Mouse (Mus musculus): ENCODE measurements around the gene Ubac2. TPM values are rescaled to one million over a fixed set of nuclear protein-coding genes. Genes with fewer than 3 reads are reported as not detected.

The Ubac2 gene
- total RNA-seq, 2 experiments from 2014 or later = 34.1 to 34.7 TPM

DNA sequence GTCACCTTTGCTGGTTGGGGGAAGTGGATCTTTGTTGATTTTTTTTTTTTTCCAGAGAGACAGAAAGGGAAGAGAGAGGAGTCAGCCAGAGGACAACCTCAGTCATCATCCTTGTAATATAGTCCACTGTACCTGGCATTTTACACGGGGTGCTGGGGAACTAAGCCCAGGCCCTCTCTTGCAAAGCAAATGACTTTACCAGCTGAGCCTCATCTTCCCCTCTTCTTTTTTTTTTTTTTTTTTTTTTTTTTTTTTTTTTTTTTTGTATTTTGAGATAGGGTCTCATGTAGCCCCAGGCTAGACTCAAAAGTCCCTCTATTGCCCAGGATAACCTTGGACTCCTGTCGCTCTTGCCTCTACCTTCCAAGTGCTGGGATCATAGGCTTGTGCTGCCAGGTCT, 141.0 kb downstream of the Ubac2 start:
- DNase-seq (ENCODE audit: low spot score in 2 of 2) = no peak
- intact Hi-C loops (cut with DNase I) = no loop called here

DNA sequence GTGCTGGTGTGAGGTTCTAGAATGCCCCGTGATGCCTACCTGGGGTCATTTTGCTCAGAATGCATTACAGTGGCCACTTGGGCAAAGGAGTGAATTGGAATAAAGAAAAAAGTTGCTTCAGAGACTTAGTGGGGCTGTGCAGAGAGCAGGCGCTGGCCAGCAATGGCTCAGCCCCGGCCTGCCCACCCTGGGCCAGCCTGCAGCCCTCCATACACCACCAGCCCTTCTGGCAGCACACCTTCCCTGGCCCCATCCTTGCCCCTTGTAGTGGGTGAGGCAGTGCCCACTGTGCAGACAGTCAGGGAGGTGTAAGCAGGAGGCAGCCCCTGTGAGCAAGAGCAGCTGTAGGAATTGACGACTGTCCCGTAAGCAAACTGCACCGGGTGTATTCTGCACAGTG, 142.1 kb downstream of the Ubac2 start:
- no peak for DNase-seq (ENCODE audit: low spot score in 2 of 2)
- intact Hi-C loops (cut with DNase I) = no loop called here

DNA sequence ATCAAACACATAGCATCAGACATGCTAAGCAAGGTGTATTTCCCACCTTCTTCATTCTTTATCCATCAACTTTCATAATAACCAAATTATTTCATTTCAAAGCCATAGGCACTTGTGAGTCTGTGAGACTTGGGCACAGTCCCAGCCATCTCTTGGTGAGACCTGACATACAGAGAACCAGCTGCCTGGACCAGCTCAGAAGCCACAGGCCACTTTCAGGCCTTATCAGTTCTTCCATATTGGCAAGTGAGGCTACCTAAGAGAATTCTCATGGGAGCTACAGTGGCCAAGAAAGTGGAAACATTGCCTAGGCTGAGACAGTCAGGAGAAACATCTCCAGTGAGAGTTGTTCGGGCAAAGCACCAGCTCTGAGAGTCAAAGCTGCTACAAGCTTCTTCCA, 144.6 kb downstream of the Ubac2 start:
- no peak for DNase-seq (ENCODE audit: low spot score in 2 of 2)
- intact Hi-C loops (cut with DNase I) = no loop called here

DNA sequence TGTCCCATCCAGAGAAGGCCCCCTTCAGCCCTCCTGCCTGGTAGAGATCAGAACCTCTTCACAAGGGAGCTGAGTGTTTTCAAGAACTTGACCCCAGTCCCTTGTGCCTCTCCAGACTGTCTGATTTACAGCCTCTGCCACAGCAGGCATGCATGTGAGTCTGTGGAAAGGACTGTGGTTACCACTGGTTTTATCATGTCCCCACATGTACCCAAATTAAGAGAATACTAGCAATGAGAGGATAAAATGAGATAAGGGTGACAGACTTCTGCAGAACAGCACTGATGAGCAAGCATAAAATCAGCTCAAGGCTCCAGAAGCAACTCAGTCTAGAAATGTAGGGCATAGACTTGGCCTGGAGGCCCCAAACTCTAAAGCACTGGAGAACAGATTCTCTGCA, 145.5 kb downstream of the Ubac2 start:
- intact Hi-C loops (cut with DNase I) = no loop called here
- DNase-seq (ENCODE audit: low spot score in 2 of 2) = no peak

DNA sequence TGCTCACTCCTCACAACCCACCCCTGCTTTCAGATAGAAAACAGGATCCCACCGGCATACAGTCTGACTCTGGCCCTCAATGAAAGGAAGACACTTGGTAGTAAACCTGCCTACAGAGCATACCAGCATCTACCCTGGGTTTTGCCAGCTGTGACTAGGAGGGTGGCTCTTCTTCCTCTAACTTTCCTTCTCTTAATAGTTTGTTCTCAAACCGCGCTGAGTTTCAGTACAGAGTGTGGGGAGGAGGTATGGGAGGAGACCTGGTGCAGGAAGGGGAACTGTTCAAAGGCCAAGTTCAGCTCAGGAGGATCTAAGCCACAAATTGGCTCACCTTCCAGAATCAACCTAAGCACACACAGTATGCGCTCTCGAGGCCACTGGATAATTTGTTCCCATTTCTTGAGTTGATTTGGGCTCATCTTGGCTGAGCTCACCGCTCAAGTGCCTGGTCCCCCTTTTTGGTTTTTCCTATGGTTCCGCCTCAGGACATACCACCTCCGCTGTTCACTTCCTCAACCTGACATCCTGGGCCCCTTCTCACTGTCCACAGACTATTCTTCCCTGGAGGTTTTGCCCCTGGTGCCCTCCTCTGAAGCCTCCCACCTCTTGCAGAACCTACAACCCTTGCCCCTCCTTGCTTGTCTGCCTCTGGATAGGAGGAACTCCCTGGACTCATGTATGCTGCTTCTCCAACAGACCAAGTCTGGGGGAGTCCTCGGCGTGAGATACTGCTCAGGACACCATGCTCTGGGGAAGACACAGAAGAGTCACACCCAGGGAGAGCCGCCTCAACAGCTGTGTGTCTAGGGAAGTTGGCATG, 150.7 kb downstream of the Ubac2 start:
- no peak for DNase-seq (ENCODE audit: low spot score in 2 of 2)

DNA sequence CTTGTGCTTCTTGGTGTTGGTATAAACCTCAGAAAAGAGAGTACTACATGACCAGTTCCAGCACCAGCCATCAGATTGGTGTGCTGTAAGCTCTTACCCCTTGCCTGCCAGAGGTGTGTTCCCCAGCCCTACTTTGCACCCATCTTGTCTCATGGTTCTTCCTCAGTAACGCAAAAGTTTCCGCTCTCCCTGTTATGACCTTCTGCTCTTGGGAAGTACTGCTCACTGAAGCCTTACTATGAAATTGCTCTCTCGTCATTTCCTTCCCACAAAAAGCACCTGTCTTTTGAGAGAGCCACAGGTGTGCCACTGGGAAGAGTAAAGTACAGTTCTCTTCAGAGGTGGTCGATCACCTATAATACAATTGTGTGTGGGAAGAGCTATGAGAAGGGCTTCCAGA, 151.4 kb downstream of the Ubac2 start:
- no peak for DNase-seq (ENCODE audit: low spot score in 2 of 2)
- intact Hi-C loops (cut with DNase I) = no loop called here

More for the DNA sequence above, 150.7 kb downstream of the Ubac2 start:
- intact Hi-C loops (cut with DNase I) = no loop called here

DNA sequence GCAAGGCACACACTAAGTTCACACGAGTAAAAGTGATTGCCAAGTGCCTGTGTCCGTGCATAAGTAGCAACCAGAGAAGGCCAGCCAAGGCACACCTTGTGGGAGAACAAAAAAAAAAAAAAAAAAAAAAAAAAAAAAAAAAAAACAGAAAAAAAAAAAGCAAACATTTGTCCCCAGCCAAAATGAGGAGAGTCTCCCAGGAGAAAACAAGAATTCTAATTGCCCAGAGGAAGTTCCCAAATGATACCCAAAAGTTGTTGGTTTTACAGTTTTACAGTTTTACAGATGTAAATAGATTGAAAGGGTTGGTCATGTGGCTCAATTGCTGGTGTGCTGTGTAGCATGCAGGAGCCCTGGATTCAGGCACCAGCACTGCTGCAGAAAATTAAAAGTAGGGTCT, 153.6 kb downstream of the Ubac2 start:
- intact Hi-C loops (cut with DNase I) = no loop called here
- no peak for DNase-seq (ENCODE audit: low spot score in 2 of 2)

DNA sequence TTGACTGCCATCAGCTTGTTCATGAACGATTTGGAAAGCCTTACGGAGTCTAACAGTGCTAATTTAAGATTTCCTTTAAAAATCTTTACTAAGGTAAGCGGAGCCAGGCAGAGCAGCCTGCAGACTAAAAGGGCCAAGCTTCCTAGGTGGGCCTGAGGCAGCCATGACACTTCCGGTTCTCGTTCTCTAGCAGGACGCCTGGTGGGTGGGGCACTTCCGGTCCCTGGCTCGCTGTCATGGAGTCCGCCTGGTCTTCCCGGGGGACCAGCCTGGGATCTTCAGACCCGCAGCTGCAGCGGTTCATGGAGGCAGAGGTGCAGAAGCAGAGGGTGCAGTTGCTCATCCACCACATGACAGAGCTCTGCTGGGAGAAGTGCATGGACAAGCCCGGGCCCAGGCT, 156.0 kb downstream of the Ubac2 start, which contains the start of gene Timm8a2:
Gene Timm8a2, plus strand, starts transcription at position 224 of the 400 bp plus-strand sequence.
- intact Hi-C loops (cut with DNase I) = no loop called here
- DNase-seq (ENCODE audit: low spot score in 2 of 2) = no peak

DNA sequence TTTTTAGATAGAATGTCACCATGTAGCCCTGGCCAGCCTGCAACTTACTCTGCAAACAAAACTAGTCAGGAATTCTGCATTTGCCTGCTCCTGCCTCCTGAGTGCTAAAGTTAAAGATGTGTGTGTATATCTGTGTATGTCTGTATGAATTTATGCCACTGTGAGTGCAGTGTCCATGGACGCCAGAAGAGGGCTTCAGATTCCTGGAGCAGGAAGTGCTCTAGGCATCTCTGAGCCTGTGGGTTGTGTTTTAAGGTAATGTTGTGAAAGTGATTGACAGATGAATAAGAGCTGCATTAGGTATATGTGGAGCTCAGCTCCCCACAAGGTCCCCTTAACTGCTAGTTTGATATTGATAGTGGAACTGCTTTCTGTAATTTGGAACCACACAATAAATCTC, 156.8 kb downstream of the Ubac2 start:
- intact Hi-C loops (cut with DNase I) = no loop called here
- DNase-seq (ENCODE audit: low spot score in 2 of 2) = no peak

DNA sequence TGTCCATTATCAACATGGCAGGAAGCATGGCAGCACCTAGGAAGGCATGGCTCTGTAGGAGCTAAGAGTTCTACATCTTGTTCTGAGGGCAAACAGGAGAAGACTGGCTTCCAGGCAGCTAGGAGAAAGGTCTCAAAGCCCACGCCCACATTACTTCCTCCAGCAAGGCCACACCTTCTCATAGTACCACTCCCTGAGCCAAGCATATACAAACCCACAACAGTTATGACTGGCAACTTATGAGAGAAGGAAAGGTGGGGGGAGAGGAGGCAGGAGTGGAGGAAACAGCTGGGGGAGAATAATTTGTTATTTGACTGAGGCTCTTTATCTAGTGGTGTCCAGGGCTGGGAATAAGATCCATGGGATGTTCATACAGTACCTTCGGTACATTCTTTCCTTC, 157.4 kb downstream of the Ubac2 start:
- intact Hi-C loops (cut with DNase I) = no loop called here
- DNase-seq (ENCODE audit: low spot score in 2 of 2) = no peak

DNA sequence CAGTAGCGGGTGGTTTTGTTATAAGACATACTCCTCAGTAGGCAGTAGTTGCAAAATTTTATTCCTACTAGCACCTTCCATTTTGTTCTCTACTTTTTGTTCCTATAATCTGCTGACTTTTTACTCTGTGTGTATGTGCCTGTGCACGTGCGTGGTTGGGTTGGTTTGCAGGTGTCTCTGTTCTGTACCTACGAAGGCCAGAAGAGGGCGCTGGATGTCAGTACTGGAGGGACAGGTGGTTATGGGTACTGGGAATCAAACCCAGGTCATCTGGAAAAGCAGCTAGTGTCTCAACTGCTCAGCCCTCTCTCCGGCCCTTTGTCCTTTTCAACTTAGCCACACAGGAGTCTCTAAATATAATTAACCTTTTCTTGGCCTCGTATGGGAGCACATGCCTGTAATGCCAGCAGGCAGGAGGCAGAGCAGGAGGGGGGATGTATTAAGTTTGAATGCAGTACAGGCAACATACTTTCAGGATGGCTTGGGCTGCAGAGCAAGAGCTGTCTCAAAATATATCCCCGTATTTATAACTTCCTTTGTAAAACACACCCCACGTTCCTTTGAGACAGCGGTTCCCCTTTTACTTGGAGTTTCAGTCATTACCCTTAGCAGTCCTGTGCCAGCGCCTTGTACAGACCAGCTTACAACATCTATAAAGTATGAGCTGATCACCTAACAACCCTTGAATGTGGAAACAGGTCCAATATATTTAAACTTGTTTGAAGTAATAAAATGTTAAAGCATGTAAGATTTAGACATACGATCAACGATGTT, 160.6 kb downstream of the Ubac2 start:
- intact Hi-C loops (cut with DNase I) = no loop called here
- no peak for DNase-seq (ENCODE audit: low spot score in 2 of 2)

DNA sequence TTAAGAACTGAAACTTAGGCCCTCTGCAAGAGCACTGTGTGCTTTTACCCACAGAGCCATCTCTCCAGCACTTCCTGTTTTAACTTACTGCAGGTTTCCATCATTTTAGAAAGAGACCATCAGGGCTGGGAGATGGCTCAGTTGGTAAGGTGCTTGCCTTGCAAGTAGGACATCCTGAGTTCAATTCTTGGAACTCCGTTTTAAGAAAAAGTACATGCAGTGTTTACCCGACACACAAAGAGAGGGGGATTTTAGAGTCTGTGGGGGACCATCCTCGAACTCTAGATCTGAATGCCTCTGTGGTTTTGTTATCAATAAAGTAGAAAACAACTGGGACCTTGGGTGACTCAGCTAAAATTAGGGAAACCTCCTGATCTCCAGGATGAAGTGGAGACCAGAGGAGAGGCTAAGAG, 163.0 kb downstream of the Ubac2 start:
- intact Hi-C loops (cut with DNase I) = no loop called here

DNA sequence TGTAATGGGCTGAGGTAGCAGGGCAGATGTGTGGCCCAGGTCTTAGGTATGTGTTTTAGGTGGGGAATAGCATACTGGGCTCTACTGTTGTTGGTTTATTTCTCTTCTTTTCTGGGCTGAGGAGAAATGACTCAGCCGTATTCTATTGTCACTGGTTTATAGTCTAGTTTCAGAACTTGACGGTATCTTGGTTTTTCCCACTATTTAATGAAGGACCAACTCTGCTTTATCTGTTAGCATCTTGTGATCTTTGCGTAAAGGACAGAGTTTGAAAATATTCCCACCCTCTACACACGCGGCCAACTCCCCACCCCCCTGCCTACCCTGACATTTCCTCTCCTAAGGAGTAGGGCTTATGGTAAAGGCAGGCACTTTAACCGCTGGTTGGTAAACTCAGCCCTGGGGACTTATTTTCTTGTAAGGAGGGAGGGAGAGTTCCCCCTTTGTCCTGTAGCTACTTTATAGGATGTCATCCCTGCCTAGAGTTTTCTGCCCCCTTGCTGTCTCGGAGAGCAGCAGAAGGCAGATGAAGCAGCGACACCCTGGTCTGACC, 163.8 kb downstream of the Ubac2 start:
- DNase-seq (ENCODE audit: low spot score in 2 of 2) = no peak
- intact Hi-C loops (cut with DNase I) = no loop called here

More for the DNA sequence above, 163.0 kb downstream of the Ubac2 start:
- DNase-seq (ENCODE audit: low spot score in 2 of 2) = no peak

DNA sequence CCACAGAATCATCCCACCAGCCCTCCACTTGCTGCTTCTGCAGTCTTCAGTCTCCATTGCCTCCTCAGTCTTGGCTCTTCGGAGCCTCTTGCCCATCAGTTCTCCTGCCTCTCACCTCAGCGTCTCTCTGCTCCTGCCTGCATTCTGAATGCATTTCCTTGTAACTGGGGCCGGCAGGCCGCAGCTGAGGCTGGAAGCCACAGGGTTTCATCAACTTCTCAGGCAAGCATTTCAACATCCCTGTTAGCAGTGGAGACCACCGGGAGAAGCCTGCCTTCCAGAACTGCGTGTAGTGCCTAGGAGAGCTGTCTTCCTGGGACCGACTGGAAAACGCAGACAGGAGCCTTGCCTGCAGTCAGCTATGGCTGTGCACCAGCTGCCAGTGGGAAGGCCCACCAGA, 169.4 kb downstream of the Ubac2 start:
- DNase-seq (ENCODE audit: low spot score in 2 of 2) = no peak
- intact Hi-C loops (cut with DNase I) = no loop called here

DNA sequence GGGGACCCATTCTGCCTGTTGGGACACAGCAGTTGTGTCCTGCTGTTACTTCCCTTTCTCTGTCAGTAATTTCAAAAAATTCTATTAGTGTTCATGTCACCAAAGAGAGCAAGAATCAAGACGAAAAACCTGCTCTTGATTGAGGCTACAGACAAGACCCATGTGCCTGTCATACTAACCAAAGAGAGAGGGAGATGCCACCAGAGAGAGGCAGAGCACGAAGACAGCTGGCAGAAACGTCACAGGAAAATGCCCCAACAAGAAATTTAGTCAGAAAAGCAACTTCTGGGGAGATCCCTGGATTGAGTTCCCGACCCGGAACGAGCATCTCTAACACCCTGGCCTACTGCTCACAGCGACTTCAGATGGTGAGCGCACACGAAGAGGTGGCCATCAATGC, 170.4 kb downstream of the Ubac2 start:
- DNase-seq (ENCODE audit: low spot score in 2 of 2) = no peak
- intact Hi-C loops (cut with DNase I) = no loop called here

DNA sequence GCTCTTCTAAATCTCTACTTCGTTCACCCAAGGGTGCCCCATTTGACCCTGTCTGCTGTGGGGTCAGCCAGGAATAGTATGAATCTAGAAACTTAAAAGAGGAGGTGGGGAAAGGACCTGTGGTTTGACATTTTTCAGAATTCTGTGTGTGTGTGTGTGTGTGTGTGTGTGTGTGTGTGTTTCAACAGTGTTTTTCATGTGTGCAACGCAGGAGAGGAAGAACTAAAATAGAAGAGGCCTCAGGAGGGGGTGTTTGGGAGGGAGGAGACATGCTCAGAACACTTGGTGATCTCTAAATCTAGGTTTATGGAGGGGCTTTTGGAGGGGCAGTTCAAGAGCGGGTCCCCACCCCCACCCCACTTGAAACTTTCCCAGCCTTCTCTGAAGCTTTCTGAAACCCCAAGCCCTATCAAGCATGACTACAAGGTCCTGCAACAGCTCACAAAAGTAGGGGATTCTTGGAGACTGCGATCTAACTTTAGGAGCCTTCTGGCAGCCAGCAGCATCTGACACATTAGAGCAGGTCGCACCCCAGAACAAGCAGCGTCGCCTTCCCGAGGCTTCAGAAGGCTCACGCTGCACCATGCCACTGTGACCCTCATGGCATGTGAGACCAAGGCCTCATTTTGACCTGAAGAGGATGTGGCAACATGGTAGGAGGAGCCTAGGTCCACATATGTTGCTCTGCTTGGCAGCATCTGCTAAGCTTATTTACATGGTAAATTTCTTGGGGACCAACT, 174.6 kb downstream of the Ubac2 start:
- intact Hi-C loops (cut with DNase I) = no loop called here
- DNase-seq (ENCODE audit: low spot score in 2 of 2) = no peak

DNA sequence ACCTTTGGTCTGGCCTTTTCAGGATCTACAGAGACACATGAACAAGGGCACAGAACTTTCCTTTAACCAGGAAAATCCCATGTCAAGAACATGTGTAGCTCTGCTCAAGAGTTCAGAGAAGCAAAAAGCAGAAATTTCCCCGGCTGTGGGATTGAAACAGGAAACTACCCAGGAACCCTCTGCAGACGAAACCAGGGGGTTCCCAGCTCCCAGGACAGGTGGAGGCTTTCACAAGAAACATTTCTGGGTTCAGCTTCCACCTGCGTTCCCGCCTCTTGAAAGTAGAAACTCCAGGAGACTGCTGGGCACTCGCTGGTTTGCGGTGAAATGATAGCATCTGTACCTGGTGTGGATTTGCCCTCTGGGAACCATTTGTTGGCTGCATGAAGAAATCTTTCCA, 178.5 kb downstream of the Ubac2 start:
- DNase-seq (ENCODE audit: low spot score in 2 of 2) = no peak
- intact Hi-C loops (cut with DNase I) = no loop called here

DNA sequence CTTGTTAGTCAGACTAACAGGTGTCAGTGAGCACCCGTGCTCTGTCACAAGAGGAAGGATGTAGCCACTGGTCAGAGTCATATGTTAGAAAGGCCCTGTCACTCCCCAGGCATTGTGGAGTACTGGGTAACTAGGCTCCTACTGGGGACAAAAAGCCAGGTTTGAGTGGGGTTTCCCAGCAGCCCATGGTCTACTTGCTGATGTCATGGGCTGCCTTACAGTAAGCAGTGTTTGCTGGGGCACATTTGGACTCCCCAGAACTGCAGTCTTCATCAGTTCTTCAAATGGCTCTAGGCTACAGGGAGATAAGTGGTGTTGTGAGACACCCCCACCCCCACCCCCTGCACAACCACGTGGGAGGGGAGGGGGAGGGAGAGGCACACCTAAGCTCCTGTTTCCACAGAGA, 179.5 kb downstream of the Ubac2 start:
- no peak for DNase-seq (ENCODE audit: low spot score in 2 of 2)
- intact Hi-C loops (cut with DNase I) = no loop called here

DNA sequence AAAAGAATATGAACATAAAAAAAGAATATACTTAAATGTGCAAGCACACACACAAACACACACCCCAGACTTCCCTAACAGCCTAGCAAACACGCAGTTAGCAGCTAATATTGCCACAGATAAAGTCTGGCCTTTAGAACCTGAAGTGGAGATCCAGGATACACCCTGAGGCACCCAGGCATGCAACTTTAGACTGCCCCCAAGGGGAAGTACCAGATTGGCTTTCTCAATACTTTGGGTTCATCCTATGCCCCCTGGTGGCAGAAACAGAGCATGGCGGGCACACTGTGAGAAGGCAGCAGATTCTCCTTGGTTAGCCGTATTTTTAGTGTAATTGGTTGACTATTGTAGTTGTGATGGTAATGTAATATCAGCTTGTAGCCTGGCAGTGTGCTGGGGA, 182.2 kb downstream of the Ubac2 start:
- intact Hi-C loops (cut with DNase I) = loop anchor here (1.0 to 5.0 kb wide), 2 partner anchors 131 to 193 kb away; no protein-coding TSS in a partner anchor
- DNase-seq (ENCODE audit: low spot score in 2 of 2) = peak; percentile 65 to 77

DNA sequence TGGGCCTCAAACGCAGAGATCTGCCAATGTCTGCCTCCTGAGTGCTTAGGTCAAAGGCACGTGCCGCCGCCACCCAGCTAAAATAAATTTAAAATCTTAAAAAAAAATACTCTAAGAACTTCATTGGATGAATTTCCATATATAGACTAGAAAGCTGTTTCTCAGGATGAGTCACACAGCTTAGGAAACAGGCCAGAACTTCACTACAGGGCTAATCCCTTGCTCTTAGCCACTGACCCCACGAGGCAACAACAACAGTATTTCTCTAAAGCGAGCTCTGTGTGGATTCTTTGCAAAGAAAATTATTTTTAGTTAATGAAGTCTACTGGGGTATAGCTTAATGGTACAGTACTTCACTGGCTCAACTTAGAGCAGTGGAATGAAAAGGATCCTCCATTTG, 183.0 kb downstream of the Ubac2 start:
- intact Hi-C loops (cut with DNase I) = loop anchor here (5.0 kb wide), 1 partner anchor 194 kb away; no protein-coding TSS in a partner anchor
- DNase-seq (ENCODE audit: low spot score in 2 of 2) = no peak
